In the genomic region with DNA sequence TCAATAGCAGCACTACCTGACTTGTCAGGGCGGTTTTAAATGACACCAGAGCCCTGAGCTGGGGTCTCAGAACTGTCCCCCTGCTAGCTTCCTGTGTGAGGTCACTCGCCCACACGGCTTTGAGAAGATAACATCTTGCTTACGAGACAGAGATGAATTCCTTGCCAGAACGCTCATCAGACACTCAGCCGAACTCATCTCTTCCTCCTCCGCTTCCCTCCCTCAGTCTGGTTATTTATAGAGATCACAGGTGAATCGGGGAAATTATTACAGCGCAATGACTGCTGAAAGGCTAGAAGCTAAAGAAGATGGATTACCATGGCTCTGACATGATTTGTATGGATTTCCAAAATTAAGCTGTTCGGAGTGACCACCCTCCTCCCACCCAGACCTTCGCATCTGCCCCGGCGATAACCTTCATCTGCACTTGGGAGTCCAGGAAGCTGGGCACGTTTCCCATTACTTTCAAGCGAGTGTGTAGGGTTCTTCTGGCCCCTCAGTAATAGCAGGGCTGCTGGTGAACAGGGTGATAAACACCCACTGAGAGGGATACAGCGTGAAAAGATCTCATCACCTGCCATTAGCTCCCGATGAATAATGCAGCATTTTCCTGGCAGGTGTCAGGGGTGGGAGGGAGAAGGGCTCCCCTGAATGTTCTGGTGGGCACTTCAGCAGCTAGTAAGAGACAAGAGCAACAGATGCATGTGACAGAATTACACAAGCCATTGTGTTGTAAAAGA, we compare ENCODE assay signal across 9 mouse cellular contexts.
A peak's percentile ranks its signal among the peaks of the same experiment; 100 is the strongest.
DNase-seq lines count a peak whose midpoint lies in the region; ATAC-seq lines count a peak whose summit lies in the region.
"Had no signal": no experiment of that assay in that cellular context is flagged by ENCODE, and none has a peak within 500 bp of the region (broad histone marks: within the 10 kb centered on the region; RNA-seq: fewer than 3 reads in every experiment).

No protein-coding gene starts in this region.

- no peak overlapping the region; the same call in 1 of the 2 replicates for H3K9ac ChIP-seq in forebrain, embryonic 13.5 days
- H3K9ac ChIP-seq in forebrain, embryonic 11.5 days (ENCODE audit: low read length): no peak overlapping the region
- H3K9ac ChIP-seq: limb, embryonic 12.5 days had no signal

- no peak overlapping the region for H3K4me3 ChIP-seq in forebrain, embryonic 13.5 days
- no peak overlapping the region for H3K4me3 ChIP-seq in forebrain, embryonic 11.5 days (ENCODE audit: low read depth, low read length)
- H3K4me3 ChIP-seq: limb, embryonic 12.5 days had no signal

- peak; percentile 41; the same call in 1 of the 2 replicates for ATAC-seq in forebrain, embryonic 13.5 days
- no peak; the same call in 1 of the 2 replicates for ATAC-seq in forebrain, embryonic 11.5 days (replicated peaks; ENCODE audit: low FRiP score)

- H3K4me1 ChIP-seq in forebrain, embryonic 13.5 days: peaks cover 11% of the 10 kb centered on the region
- peaks cover 3% of the 10 kb centered on the region; the same call in 1 of the 2 replicates for H3K4me1 ChIP-seq in forebrain, embryonic 11.5 days (replicated peaks; ENCODE audit: control insufficient read depth, insufficient read depth, low read length)
- H3K4me1 ChIP-seq: limb, embryonic 12.5 days had no signal

- no peak overlapping the region for H3K27ac ChIP-seq in forebrain, embryonic 13.5 days
- H3K27ac ChIP-seq in forebrain, embryonic 11.5 days (ENCODE audit: low read depth, low read length): no peak overlapping the region
- H3K27ac ChIP-seq: limb, embryonic 12.5 days had no signal

- no peak for DNase-seq in forebrain, embryonic 11.5 days (ENCODE audit: low spot score)
- peak; percentile 5 for DNase-seq in ovary, postnatal 14 days (ENCODE audit: low spot score)
- DNase-seq in ovary, postnatal 36 days (ENCODE audit: low spot score): no peak
- peak; percentile 15 for DNase-seq in layer of hippocampus, adult 9-10 months (ENCODE audit: low spot score)
- DNase-seq in right cerebral cortex, postnatal 36 days (ENCODE audit: low spot score in 2 of 2): peak; percentile 24 to 34
- no peak for DNase-seq in spleen, postnatal 10 days (ENCODE audit: low spot score in 2 of 2)
- no peak for DNase-seq in lung, postnatal 10 days

- peaks cover 6% of the 10 kb centered on the region for H3K27me3 ChIP-seq in forebrain, embryonic 13.5 days
- H3K27me3 ChIP-seq in forebrain, embryonic 11.5 days (ENCODE audit: control insufficient read depth, insufficient read depth, low read length): no peaks in the 10 kb centered on the region

- H3K36me3 ChIP-seq in forebrain, embryonic 13.5 days (ENCODE audit: poor library complexity, severe bottlenecking): no peaks in the 10 kb centered on the region
- no peaks in the 10 kb centered on the region for H3K36me3 ChIP-seq in forebrain, embryonic 11.5 days (ENCODE audit: control insufficient read depth, insufficient read depth, low read length)
- H3K36me3 ChIP-seq: limb, embryonic 12.5 days had no signal

- H3K9me3 ChIP-seq in forebrain, embryonic 13.5 days (replicated peaks): no peaks in the 10 kb centered on the region
- H3K9me3 ChIP-seq in forebrain, embryonic 11.5 days (ENCODE audit: control insufficient read depth, low read length): no peaks in the 10 kb centered on the region
- H3K9me3 ChIP-seq: limb, embryonic 12.5 days had no signal

- 54% methylated on average over 17 of the region's 17 CpGs for WGBS in forebrain, embryonic 13.5 days
- WGBS in forebrain, embryonic 11.5 days: 61% methylated on average over 17 of the region's 17 CpGs

- H3K4me2 ChIP-seq in forebrain, embryonic 13.5 days: peak overlapping the region; percentile 12; the same call in 1 of the 2 replicates
- no peak overlapping the region for H3K4me2 ChIP-seq in forebrain, embryonic 11.5 days (ENCODE audit: low read depth, low read length, severe bottlenecking)
- H3K4me2 ChIP-seq: limb, embryonic 12.5 days had no signal

Comparison
In these comparisons a context has a peak if more than half of its experiments do, and no peak if none do; other contexts are left out.
1. DNase-seq: peak in ovary, postnatal 14 days (single experiment), layer of hippocampus, adult 9-10 months (single experiment) and right cerebral cortex, postnatal 36 days (2 of 2); none in forebrain, embryonic 11.5 days (single experiment), ovary, postnatal 36 days (single experiment), spleen, postnatal 10 days (0 of 2) and lung, postnatal 10 days (single experiment).